Mouse (Mus musculus) lung, adult 2 months (tissue): ENCODE measurements around the gene Ppp1r16b.

Experiments used
- CTCF ChIP-seq: fragments of 200-500 bp; IDR thresholded peaks from 2 replicates; pipeline ENCODE4 v1.5.1; 2011; ENCODE audit warnings: mild to moderate bottlenecking, low read length, control low read depth; ENCODE audit not compliant: insufficient read depth
- POLR2A ChIP-seq: fragments of 200-500 bp; IDR thresholded peaks from 2 replicates; pipeline ENCODE4 v1.6.1; 2011; ENCODE audit warnings: low read depth, mild to moderate bottlenecking, control low read depth, low read length, borderline replicate concordance; ENCODE audit errors: extremely low read depth

- no peak for TF ChIP-seq POLR2A
- no peak for TF ChIP-seq CTCF
Measured at GRCm38 (mm10) chr2:158643791-158644190, 21.4 kb upstream of the Ppp1r16b start.
